Mouse (Mus musculus) left cerebral cortex, adult 2 months (tissue): ENCODE data around the gene Tmprss4. TPM values are rescaled to one million over a fixed set of nuclear protein-coding genes. Genes with fewer than 3 reads are reported as not detected.

Experiments used
- DNase-seq, 2 experiments: peaks; one replicate each; pipeline ENCODE4 v3.0.0; 2021 to 2022; ENCODE audit warnings: low spot score in 2 of 2, mixed read lengths in 1 of 2; ENCODE audit errors: extremely low spot score in 1 of 2
- H3K27ac ChIP-seq: fragments of 200-600 bp; 2 replicates; pipeline ENCODE4 v1.8.1; 2022
- H3K4me3 ChIP-seq: fragments of 200-600 bp; 2 replicates; pipeline ENCODE4 v1.8.1; 2022
- CTCF ChIP-seq: fragments of 200-600 bp; IDR thresholded peaks from 2 replicates; pipeline ENCODE4 v1.8.1; 2022; ENCODE audit warnings: antibody characterized with exemption, mild to moderate bottlenecking, moderate library complexity
- intact Hi-C: fragments of 180-260 bp; cut with DNase I; formaldehyde crosslinking; loops from one replicate; pipeline ENCODE4 v1.15.1; 2025
- total RNA-seq, 2 experiments: library from RNA; stranded (reverse); gene quantifications; 2 replicates each; pipeline ENCODE4 v1.2.3; 2021

Gene Tmprss4
- total RNA-seq, 2 experiments from 2014 or later = not detected

DNA sequence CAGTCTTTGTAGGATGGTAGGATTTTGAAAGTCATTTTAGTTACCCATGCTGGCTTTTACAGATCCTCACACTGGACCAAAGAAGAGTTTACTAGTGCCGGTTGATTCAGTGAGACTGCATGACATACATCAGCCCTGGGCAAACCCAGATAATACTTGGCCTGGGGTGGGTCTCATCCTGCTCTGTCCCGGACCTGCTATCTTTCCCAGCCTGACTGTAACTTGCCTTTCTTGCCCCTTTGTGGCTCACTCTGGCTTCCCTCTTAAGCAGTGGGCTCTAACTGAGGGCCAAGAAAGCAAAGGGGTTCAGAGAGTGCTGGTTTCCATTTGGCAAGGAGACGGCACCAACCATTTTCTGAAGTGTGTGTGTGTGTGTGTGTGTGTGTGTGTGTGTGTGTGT is 15.8 kb upstream of the Tmprss4 start:
- Histone ChIP-seq H3K27ac (no peak overlapping the region), H3K4me3 (no peak overlapping the region)
- TF ChIP-seq CTCF = no peak
- intact Hi-C loops = loop anchor here (2.0 kb wide), 1 partner anchor 169 kb away; no protein-coding TSS in a partner anchor
- DNase-seq = no peak

DNA sequence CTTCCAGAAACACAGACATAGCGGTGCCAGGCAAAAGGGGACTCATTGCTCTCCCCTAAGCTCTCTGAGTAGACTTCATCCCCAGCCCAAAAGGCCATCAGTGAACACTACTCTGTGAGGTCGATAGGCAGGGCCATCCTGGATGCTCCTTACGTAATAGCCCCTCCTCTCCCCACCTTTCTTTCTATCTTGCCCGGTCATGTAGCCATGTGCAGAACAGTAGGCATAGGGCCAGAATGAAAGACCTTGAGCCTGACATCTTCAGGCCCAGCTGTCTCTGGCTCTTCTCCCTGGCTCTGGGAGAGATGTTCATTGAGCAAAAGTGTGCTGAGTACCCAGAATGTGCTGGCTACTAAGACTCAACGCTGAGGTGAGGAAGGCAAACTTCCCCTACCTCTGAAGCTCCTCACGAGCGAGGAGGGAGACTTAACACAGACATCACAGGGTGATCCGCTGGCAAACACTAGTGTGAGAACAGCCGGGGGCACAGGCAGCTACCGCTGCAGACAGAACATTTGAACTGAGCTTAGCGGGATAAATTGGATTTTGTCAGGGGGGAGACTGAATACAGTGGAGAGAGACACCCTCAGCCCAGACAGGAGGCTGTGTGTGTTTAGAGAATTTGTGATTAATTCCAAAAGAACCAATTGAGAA is 11.8 kb upstream of the Tmprss4 start:
- no peak for DNase-seq
- Histone ChIP-seq H3K4me3 (no peak overlapping the region), H3K27ac (no peak overlapping the region)
- intact Hi-C loops = no loop called here
- TF ChIP-seq CTCF = no peak

- intact Hi-C loops = no loop called here
- H3K4me3 ChIP-seq = no peak overlapping the region
- DNase-seq = no peak
- H3K27ac ChIP-seq = no peak overlapping the region
- TF ChIP-seq CTCF = no peak
Observed at GRCm38 (mm10) chr9:45212001-45212400, 8.1 kb upstream of the Tmprss4 start.

DNA sequence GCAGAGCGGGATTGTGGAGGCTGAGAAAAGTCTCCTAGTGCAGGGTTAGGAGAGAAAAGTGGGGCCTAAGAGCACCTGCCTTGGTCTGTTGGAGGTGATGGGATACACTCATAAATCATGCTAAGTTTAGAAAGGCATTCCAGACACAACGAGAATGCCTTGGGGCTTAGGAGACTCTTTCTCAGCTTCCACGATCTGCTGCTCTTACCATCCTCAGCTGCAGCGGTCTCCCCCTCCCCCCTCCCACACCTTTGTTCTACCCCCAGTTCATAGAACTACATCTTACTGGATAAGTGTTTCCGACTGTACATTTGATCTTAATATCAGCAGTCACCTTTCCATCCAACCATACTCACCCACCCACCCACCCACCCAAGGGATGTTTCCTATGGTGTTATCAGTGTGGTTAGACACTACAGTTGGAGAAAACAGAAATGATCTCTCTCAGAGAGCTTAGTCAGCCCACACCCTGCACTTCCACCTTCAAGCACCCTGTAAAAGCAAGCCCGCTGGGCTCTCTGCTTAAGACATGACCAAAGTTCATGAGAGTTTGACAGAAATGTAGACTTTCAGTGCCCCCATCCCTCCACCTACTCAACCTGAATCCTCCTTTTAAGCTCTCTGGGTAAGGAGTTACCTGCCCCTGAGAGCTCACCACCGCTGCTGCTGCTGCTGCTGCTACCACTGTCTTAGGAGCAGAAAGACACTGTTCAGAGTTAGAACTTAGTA is 3.3 kb upstream of the Tmprss4 start:
- TF ChIP-seq CTCF = no peak
- intact Hi-C loops = no loop called here
- Histone ChIP-seq H3K4me3 (no peak overlapping the region), H3K27ac (no peak overlapping the region)
- no peak for DNase-seq

GRCm38 (mm10) chr9:45206121-45206520 is 2.2 kb upstream of the Tmprss4 start:
- intact Hi-C loops = no loop called here
- TF ChIP-seq CTCF = no peak
- no peak for DNase-seq
- no peak overlapping the region for H3K27ac ChIP-seq
- H3K4me3 ChIP-seq = no peak overlapping the region

- intact Hi-C loops = no loop called here
- no peak for DNase-seq
- no peak for TF ChIP-seq CTCF
- H3K27ac ChIP-seq = no peak overlapping the region
- H3K4me3 ChIP-seq = no peak overlapping the region
Observed at GRCm38 (mm10) chr9:45205143-45205542, 1.3 kb upstream of the Tmprss4 start.

DNA sequence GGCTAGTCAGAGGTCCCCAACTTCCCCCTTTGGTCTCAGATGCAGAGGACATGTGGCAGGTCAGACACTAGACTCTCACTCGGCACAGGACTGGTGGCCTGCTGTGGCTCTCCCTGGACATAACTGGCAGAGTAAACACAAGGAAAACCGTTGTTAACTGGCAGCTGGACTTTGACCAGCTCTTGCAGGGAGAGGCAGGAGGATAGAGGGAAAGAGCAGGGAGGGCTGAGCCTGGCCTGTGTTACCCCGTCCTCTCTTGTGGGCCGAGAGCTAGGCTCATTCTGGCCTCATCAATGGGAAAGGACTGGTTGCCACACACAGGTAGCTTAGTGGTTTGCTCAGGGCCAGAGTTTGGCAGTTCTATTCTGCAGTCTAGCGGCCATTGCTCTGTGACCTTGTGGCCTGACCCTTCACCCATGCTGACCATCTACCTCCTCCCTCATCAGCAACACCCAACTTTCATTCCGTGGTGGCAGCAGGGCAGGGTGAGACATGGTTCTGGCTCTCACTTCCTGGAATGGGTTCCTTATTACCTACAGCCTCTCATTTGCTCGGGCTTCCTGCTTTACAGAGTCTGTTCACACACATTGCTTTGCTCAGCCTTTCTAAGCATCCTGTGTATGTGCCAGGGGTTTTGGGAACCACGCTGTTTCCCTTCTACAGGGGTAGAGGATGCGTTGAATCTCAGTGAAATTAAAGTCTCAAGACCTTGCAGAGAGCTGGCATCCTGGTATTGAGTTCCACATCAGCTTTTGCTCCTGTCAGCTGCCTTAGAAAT is 1.7 kb downstream of the Tmprss4 start:
- TF ChIP-seq CTCF = no peak
- Histone ChIP-seq H3K4me3 (no peak overlapping the region), H3K27ac (no peak overlapping the region)
- no peak for DNase-seq
- intact Hi-C loops = no loop called here

- intact Hi-C loops = no loop called here
- TF ChIP-seq CTCF = no peak
Observed at GRCm38 (mm10) chr9:45201319-45201947, 2.5 kb downstream of the Tmprss4 start.

DNA sequence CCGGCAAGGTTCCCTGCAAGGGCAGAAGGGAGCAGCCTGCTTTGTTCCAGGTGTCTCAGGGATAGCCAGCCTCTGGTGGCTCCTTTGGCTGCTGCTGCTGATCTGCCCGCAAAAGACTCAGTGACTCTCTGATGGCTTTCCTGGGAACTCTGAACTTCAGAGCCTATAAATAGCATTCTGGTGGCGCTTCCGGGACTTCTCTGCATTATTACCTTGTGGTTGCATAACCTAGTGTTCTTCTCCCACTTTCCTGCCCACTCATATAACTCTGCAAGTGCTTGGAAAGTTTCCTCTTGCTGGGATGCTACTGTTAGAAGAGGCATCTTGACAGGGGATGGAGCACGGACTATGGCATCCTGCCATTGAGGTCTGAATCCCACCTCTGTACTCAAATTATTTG is 6.3 kb downstream of the Tmprss4 start:
- intact Hi-C loops = no loop called here
- TF ChIP-seq CTCF = no peak
- no peak for DNase-seq
- Histone ChIP-seq H3K27ac (no peak overlapping the region), H3K4me3 (no peak overlapping the region)

More at GRCm38 (mm10) chr9:45201319-45201947, 2.5 kb downstream of the Tmprss4 start:
- Histone ChIP-seq H3K4me3 (no peak overlapping the region), H3K27ac (no peak overlapping the region)
- no peak for DNase-seq

DNA sequence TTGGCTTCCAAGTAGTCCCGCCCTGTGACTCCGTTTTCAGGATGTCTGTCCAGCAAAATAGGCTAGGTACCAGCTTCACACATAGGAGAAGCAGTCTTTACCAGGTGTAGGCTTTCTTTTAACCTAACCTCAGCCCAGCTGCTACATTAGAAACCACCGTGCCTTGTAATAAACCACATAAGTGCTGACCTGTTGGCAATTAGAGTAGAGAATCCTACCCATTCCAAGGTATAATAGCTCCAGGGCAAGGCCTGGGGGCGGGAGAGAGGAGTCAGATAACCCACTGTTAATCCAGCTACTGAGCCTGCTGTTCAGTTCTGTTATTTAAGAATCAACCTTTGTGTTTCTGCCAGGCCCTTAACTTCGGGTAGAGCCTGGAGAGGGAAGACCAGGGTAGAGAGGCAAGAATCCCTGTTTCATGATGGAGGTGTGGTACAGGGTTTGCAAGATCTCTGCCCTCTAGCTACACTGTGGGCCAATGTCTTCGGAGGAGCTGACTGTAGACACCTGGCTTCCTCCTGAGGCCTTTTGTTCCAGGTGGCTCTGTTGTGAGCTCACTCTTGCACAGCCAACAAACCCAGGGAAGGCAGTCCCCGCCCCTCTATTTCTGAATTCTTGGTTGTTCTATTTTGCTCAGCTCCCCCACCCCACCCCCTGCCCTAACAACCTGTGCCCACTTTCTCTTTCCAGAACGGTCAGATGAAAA is 7.6 kb downstream of the Tmprss4 start:
- intact Hi-C loops = no loop called here
- no peak overlapping the region for H3K27ac ChIP-seq
- no peak overlapping the region for H3K4me3 ChIP-seq
- TF ChIP-seq CTCF = no peak
- DNase-seq = no peak

DNA sequence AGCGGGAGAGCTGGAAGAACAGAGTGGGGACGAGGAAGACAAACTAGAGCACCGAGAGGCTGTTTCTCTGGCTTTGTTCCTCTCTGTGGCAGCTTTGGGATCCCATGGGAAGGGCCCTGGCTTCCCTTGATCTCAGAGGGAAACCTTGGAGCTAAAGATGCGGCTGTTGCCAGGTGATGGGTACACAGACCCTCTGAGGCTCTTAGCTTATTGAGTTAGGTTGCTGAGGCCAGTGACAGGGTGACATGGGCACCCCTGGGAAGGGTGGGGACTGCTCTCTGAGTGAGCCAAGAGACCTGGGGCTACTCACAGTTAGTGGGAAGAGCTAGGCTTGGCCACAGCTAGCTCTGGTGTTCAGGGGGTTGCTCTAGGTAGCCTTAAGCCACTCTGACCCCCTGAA is 8.4 kb downstream of the Tmprss4 start:
- no peak overlapping the region for H3K4me3 ChIP-seq
- DNase-seq = no peak
- no peak overlapping the region for H3K27ac ChIP-seq
- TF ChIP-seq CTCF = no peak
- intact Hi-C loops = no loop called here
